In the genomic region with DNA sequence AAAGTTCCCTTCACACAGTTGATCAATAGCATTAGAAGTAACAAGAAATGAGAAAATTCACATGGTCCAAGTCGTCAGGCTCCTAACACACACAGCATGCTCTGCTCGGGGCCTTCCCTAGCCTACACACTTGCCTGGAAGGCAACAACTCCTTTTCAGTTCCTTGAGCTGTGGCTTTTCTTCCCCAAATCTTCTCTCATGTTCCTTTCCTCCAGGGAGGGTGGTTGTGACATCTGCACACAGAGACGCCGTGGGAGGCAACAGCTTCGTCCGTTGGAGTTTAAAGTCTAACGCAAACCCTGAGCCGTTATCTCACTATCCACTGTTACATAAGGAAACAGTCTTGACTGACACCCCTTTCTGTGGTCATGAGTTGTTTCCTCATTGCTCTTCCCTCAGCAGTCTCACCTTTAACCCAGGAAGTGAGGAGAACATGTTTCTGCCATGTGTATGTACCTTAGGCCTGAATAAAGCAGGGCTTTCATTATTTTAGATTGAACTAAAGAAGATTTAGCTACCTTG, we compare ENCODE assay signal across 8 mouse cellular contexts.
DNase-seq lines count a peak whose midpoint lies in the region; ATAC-seq and TF ChIP-seq lines count a peak whose summit lies in the region.

No protein-coding gene starts in this region.

- no peak for ATAC-seq in forebrain, embryonic 15.5 days (replicated peaks)
- no peak for ATAC-seq in forebrain, embryonic 12.5 days (ENCODE audit: low FRiP score)
- ATAC-seq in hindbrain, postnatal 0 days = no peak

- TF ChIP-seq CTCF in small intestine, adult 2 months (IDR thresholded peaks at IDR 0.05; ENCODE audit: extremely low read depth, insufficient read length, insufficient replicate concordance, low read depth, low read length) = no peak
- TF ChIP-seq CTCF in hindbrain, postnatal 0 days (IDR thresholded peaks at IDR 0.05; ENCODE audit: low read depth) = no peak

- no peaks in the 10 kb centered on the region for H3K36me3 ChIP-seq in small intestine, adult 2 months (ENCODE audit: control insufficient read depth, insufficient read depth, low read length)
- no peaks in the 10 kb centered on the region for H3K36me3 ChIP-seq in forebrain, embryonic 15.5 days
- H3K36me3 ChIP-seq in forebrain, embryonic 12.5 days (replicated peaks) = no peaks in the 10 kb centered on the region
- H3K36me3 ChIP-seq in hindbrain, postnatal 0 days (ENCODE audit: insufficient read depth, low read length) = no peaks in the 10 kb centered on the region

- H3K9ac ChIP-seq in forebrain, embryonic 15.5 days (replicated peaks) = no peak overlapping the region
- H3K9ac ChIP-seq in forebrain, embryonic 12.5 days = no peak overlapping the region
- H3K9ac ChIP-seq in hindbrain, postnatal 0 days (replicated peaks; ENCODE audit: low read length) = no peak overlapping the region

- peak overlapping the region; percentile 58 for H3K4me3 ChIP-seq in small intestine, adult 2 months (ENCODE audit: low read depth, low read length)
- H3K4me3 ChIP-seq in forebrain, embryonic 15.5 days = no peak overlapping the region
- H3K4me3 ChIP-seq in forebrain, embryonic 12.5 days (replicated peaks) = no peak overlapping the region
- H3K4me3 ChIP-seq in hindbrain, postnatal 0 days (ENCODE audit: low read length) = no peak overlapping the region

- TF ChIP-seq POLR2A in small intestine, adult 2 months (IDR thresholded peaks at IDR 0.05; ENCODE audit: low read depth, low read length) = peak; percentile 51; the same call in 1 of the 2 replicates

- peak; percentile 47 to 64 for DNase-seq in frontal cortex, adult 2 months (ENCODE audit: extremely low spot score in 1 of 2, low spot score in 1 of 2)
- no peak for DNase-seq in frontal cortex, postnatal 10 days (ENCODE audit: low spot score in 2 of 2)
- peak; percentile 62 for DNase-seq in T-cell, adult 2 months (ENCODE audit: low spot score)
- DNase-seq in left cerebral cortex, postnatal 25 days (ENCODE audit: low spot score in 2 of 2) = peak; percentile 20 to 83
- DNase-seq in hindbrain, postnatal 0 days (ENCODE audit: low spot score) = no peak

- H3K27ac ChIP-seq in small intestine, adult 2 months (ENCODE audit: insufficient read depth, low read depth, low read length) = peak overlapping the region; percentile 100
- no peak overlapping the region for H3K27ac ChIP-seq in forebrain, embryonic 15.5 days (replicated peaks)
- H3K27ac ChIP-seq in forebrain, embryonic 12.5 days = no peak overlapping the region
- no peak overlapping the region for H3K27ac ChIP-seq in hindbrain, postnatal 0 days

- no peaks in the 10 kb centered on the region for H3K27me3 ChIP-seq in small intestine, adult 2 months (ENCODE audit: control insufficient read depth, insufficient read depth, low read length)
- no peaks in the 10 kb centered on the region for H3K27me3 ChIP-seq in forebrain, embryonic 15.5 days
- no peaks in the 10 kb centered on the region for H3K27me3 ChIP-seq in forebrain, embryonic 12.5 days
- no peaks in the 10 kb centered on the region for H3K27me3 ChIP-seq in hindbrain, postnatal 0 days (ENCODE audit: insufficient read depth, low read length)

- H3K4me2 ChIP-seq in forebrain, embryonic 15.5 days (replicated peaks) = no peak overlapping the region
- no peak overlapping the region for H3K4me2 ChIP-seq in forebrain, embryonic 12.5 days
- no peak overlapping the region for H3K4me2 ChIP-seq in hindbrain, postnatal 0 days (ENCODE audit: low read depth, low read length)

- H3K4me1 ChIP-seq in small intestine, adult 2 months (ENCODE audit: control insufficient read depth, insufficient read depth, insufficient read length, low read length) = peaks cover 29% of the 10 kb centered on the region
- no peaks in the 10 kb centered on the region for H3K4me1 ChIP-seq in forebrain, embryonic 15.5 days
- no peaks in the 10 kb centered on the region for H3K4me1 ChIP-seq in forebrain, embryonic 12.5 days
- H3K4me1 ChIP-seq in hindbrain, postnatal 0 days (ENCODE audit: insufficient read depth, low read length) = no peaks in the 10 kb centered on the region

- no peaks in the 10 kb centered on the region for H3K9me3 ChIP-seq in forebrain, embryonic 15.5 days
- no peaks in the 10 kb centered on the region for H3K9me3 ChIP-seq in forebrain, embryonic 12.5 days
- H3K9me3 ChIP-seq in hindbrain, postnatal 0 days (ENCODE audit: low read length) = no peaks in the 10 kb centered on the region

- 24% methylated on average over 8 of the region's 8 CpGs for WGBS in small intestine, adult 2 months
- WGBS in forebrain, embryonic 15.5 days = 88% methylated on average over 8 of the region's 8 CpGs
- 95% methylated on average over 8 of the region's 8 CpGs for WGBS in forebrain, embryonic 12.5 days
- 89% methylated on average over 8 of the region's 8 CpGs for WGBS in hindbrain, postnatal 0 days

- intact Hi-C loops in left cerebral cortex, postnatal 25 days (cut with DNase I) = no loop called here

Comparison
In these comparisons a context has a peak if more than half of its experiments do, and no peak if none do; other contexts are left out.
1. DNase-seq: peak in frontal cortex, adult 2 months (2 of 2), T-cell, adult 2 months (single experiment) and left cerebral cortex, postnatal 25 days (2 of 2); none in frontal cortex, postnatal 10 days (0 of 2) and hindbrain, postnatal 0 days (single experiment).